Mouse (Mus musculus) stomach, postnatal 0 days (tissue): ENCODE measurements around the gene Tollip. TPM values are rescaled to one million over a fixed set of nuclear protein-coding genes. Genes with fewer than 3 reads are reported as not detected.

Experiments
- ATAC-seq: fragments of 200-750 bp; cut with Nextera tagmentation; 2 replicates; pipeline ENCODE4 v1.8.0; 2017; ENCODE audit not compliant: low FRiP score, low TSS enrichment
- DNase-seq: peaks from one replicate; pipeline ENCODE4 v3.0.0-alpha.2; 2016; ENCODE audit warnings: low spot score
- H3K27ac ChIP-seq: fragments of 300-500 bp; sonication (generic); replicated peaks from 2 replicates; pipeline ENCODE4 v1.5.1; 2014; ENCODE audit warnings: mild to moderate bottlenecking, control low read depth
- H3K27me3 ChIP-seq: fragments of 300-500 bp; sonication (generic); 2 replicates; pipeline ENCODE4 v1.6.1; 2014; ENCODE audit warnings: low read length; ENCODE audit not compliant: control insufficient read depth, insufficient read depth
- H3K36me3 ChIP-seq: fragments of 300-500 bp; sonication (generic); 2 replicates; pipeline ENCODE4 v1.6.1; 2014; ENCODE audit warnings: low read length, mixed read lengths; ENCODE audit not compliant: control insufficient read depth, insufficient read depth
- H3K4me1 ChIP-seq: fragments of 300-500 bp; sonication (generic); replicated peaks from 2 replicates; pipeline ENCODE4 v1.6.1; 2014; ENCODE audit warnings: antibody characterized with exemption; ENCODE audit not compliant: control insufficient read depth, insufficient read depth
- H3K4me2 ChIP-seq: fragments of 300-500 bp; sonication (generic); replicated peaks from 2 replicates; pipeline ENCODE4 v1.6.1; 2014; ENCODE audit warnings: low read depth, mild to moderate bottlenecking, control low read depth, moderate library complexity
- H3K4me3 ChIP-seq: fragments of 300-500 bp; sonication (generic); 2 replicates; pipeline ENCODE4 v1.5.1; 2014; ENCODE audit warnings: low read depth, low read length, control low read depth
- H3K9ac ChIP-seq: fragments of 300-500 bp; sonication (generic); 2 replicates; pipeline ENCODE4 v1.6.1; 2014; ENCODE audit warnings: mild to moderate bottlenecking, low read length, control low read depth, mixed read lengths
- H3K9me3 ChIP-seq: fragments of 300-500 bp; sonication (generic); 2 replicates; pipeline ENCODE4 v1.6.1; 2016; ENCODE audit warnings: low read length; ENCODE audit not compliant: control insufficient read depth
- CTCF ChIP-seq: IDR thresholded peaks from 2 replicates; pipeline ENCODE4 v1.5.1; 2016; ENCODE audit warnings: antibody characterized with exemption, low read depth, mild to moderate bottlenecking, moderate library complexity
- EP300 ChIP-seq: optimal IDR thresholded peaks from 2 replicates; pipeline ENCODE3; 2016; ENCODE audit warnings: antibody characterized with exemption
- WGBS: fragments of 180-500 bp; shearing (Covaris S2); extraction: QIAGEN DNeasy Blood & Tissue Kit; methylation state at CpG from one replicate; pipeline ENCODE4 v1.1.7; 2014; 5-methylcytosine and 5-hydroxymethylcytosine counted together
- polyA plus RNA-seq: library from polyadenylated mRNA; unstranded; fragments of >200 nt; fragmentation: Nextera tagmentation; extraction: Ambion mirVana; gene quantifications from 2 replicates; pipeline ENCODE4 v1.2.1, GENCODE M21; 2015

Tollip gene
- polyA plus RNA-seq, 1 experiment from 2014 or later: 33.4 TPM

DNA sequence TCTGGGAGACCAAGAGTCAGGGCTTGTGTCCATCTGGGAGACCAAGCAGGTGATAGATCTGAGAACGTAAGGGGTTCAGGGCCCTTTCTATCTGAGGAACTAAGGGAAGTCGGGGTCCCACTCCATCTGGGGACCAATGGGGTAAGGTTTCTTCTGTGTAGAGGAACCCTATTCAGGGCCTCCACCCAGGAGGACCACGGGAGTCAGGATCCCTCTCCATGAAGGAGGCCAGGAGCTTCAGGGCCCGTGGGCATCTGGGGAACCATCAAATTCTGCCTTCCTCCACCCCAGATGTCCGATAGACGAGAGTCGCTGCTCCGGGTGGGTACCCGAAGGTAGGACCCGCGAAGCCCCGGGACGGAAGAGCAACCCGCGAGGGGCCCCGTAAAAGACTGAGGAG, 16.5 kb downstream of the Tollip start:
- H3K4me1 ChIP-seq: peaks cover 14% of the 10 kb centered on the region
- 2% methylated on average over 14 of the region's 16 CpGs for WGBS
- peak overlapping the region; percentile 77 for H3K4me3 ChIP-seq
- peak overlapping the region; percentile 93 for H3K9ac ChIP-seq
- no peaks in the 10 kb centered on the region for H3K36me3 ChIP-seq
- H3K9me3 ChIP-seq: no peaks in the 10 kb centered on the region
- no peak for TF ChIP-seq EP300
- no peak for TF ChIP-seq CTCF
- peak overlapping the region; percentile 86 for H3K4me2 ChIP-seq
- ATAC-seq (peak; percentile 22), DNase-seq (peak; percentile 22)
- no peaks in the 10 kb centered on the region for H3K27me3 ChIP-seq
- H3K27ac ChIP-seq: peak overlapping the region; percentile 61; the same call in 1 of the 2 replicates

DNA sequence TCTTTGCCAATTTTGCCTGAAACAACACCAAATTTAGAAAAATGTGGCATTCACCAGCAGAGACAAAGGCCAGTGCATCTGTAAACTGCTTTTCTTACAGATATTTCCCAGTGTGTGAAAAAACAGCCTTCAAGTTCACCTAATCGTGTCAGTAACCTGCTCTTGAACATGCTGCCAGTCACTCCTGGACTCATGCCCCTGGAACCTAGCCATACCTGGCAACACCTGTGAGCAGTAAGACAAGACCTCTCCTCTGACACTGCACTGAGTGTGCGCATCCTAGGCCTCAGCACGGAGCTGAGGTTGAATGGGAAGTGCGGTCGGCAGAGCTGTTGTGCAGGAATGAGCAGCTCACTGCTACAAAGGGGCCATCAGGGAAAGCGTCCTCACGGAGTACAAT, 26.2 kb downstream of the Tollip start:
- H3K9ac ChIP-seq: no peak overlapping the region
- H3K4me2 ChIP-seq: no peak overlapping the region
- H3K27ac ChIP-seq: no peak overlapping the region
- ATAC-seq: no peak
- no peak overlapping the region for H3K4me3 ChIP-seq
- 96% methylated on average over 7 of the region's 7 CpGs for WGBS
- no peaks in the 10 kb centered on the region for H3K27me3 ChIP-seq
- peaks cover 30% of the 10 kb centered on the region for H3K36me3 ChIP-seq
- H3K9me3 ChIP-seq: no peaks in the 10 kb centered on the region
- TF ChIP-seq EP300 (no peak), CTCF (no peak)
- DNase-seq: no peak
- no peaks in the 10 kb centered on the region for H3K4me1 ChIP-seq

DNA sequence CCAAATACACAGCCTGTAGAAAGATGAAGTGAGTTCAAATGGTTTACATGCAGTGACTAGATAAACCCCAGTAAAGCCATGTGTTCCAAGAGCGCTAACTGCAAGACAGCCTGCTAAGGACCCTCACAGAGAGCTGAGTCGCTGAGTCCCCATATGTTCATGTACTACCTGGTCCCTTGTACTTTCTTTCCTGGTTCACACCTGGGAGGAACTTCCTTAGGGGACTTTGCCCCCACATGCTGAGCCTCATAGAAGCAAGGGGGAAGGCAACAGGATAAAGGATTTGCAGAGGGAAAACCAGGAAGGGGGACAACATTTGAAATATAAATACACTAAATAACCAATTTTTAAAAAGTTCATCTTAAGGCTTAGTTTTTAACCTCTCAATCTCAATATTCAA, 39.5 kb downstream of the Tollip start:
- Histone ChIP-seq H3K27ac (no peak overlapping the region), H3K4me1 (no peaks in the 10 kb centered on the region), H3K9me3 (no peaks in the 10 kb centered on the region), H3K36me3 (peaks cover 22% of the 10 kb centered on the region), H3K27me3 (no peaks in the 10 kb centered on the region), H3K9ac (no peak overlapping the region), H3K4me3 (no peak overlapping the region), H3K4me2 (no peak overlapping the region)
- ATAC-seq (peak; percentile 24; the same call in 1 of the 2 replicates), DNase-seq (no peak)
- 84% methylated on average over 2 of the region's 2 CpGs for WGBS
- no peak for TF ChIP-seq EP300
- no peak for TF ChIP-seq CTCF

DNA sequence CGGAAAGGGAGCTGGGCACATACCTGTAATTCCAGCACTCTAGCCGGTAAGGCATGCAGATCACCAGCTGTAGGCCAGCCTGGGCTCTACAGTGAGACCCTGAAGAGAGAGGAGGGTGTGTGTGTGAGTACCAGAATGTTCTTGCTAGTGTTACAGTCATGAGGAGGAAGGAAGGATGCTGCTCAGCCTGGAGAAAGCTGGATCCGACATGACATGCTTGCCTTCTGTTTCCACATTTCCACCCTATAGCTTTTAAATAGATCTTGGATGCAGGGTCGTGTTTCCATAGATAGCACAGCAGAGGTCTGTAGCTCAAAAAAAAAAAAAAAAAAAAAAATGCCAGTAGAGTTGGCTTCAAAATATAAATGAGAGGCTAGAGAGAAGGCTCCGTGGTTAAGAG, 43.4 kb downstream of the Tollip start:
- TF ChIP-seq CTCF: no peak
- TF ChIP-seq EP300: no peak
- peaks cover 6% of the 10 kb centered on the region; the same call in 1 of the 2 replicates for H3K36me3 ChIP-seq
- H3K9ac ChIP-seq: no peak overlapping the region
- no peak overlapping the region for H3K4me3 ChIP-seq
- no peak overlapping the region for H3K4me2 ChIP-seq
- no peak overlapping the region for H3K27ac ChIP-seq
- DNase-seq (no peak), ATAC-seq (0 out of 2 replicates have a peak, but pooled peaks have one; percentile 5)
- no peaks in the 10 kb centered on the region for H3K4me1 ChIP-seq
- no peaks in the 10 kb centered on the region for H3K27me3 ChIP-seq
- H3K9me3 ChIP-seq: no peaks in the 10 kb centered on the region
- 86% methylated on average over 5 of the region's 5 CpGs for WGBS

DNA sequence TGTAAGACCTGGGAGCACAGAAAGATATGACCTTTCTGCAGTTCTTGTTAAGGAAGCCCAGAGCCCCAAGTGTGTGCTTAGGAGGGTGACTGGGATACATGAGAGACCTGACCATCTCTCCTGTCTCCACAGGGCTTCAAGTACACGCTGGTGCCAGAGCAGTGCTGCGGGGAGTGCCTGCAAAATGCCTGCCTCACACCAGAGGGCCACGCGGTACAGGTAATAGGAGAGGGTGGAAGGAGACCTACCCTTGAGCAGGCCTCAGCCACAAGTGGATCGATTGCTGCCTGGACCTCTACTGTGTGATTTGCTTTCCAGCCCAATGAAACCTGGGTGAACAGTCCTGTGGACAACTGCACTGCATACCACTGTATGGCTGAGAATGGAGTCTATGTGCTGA, 47.8 kb downstream of the Tollip start:
- Histone ChIP-seq H3K4me1 (no peaks in the 10 kb centered on the region), H3K9me3 (no peaks in the 10 kb centered on the region), H3K9ac (no peak overlapping the region), H3K4me2 (no peak overlapping the region), H3K36me3 (peaks cover 5% of the 10 kb centered on the region; the same call in 1 of the 2 replicates), H3K27me3 (no peaks in the 10 kb centered on the region), H3K4me3 (no peak overlapping the region), H3K27ac (no peak overlapping the region)
- DNase-seq (no peak), ATAC-seq (no peak)
- WGBS: 73% methylated on average over 5 of the region's 5 CpGs
- TF ChIP-seq EP300 (no peak), CTCF (peak; percentile 42)

DNA sequence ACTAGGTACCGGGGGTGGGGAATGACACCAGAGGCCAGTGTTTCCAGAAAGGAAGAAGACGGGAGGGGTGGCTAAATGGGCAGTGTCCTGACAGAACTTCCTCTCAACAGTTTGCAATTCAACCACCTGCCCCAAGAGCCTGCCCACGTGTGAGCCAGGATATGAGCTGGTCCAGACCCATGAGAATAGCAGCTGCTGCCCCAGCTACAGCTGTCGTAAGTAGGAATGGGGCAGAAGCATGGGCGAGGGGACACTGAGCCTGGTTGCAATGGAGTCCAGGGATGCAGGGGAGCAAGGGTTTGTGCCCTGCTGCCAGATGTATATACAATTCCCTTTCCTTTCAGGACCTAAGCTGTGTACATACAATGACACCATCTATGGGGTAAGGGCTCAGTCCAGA, 48.7 kb downstream of the Tollip start:
- no peak overlapping the region for H3K9ac ChIP-seq
- no peaks in the 10 kb centered on the region for H3K4me1 ChIP-seq
- TF ChIP-seq CTCF (no peak), EP300 (no peak)
- H3K4me2 ChIP-seq: no peak overlapping the region
- H3K27me3 ChIP-seq: no peaks in the 10 kb centered on the region
- no peak overlapping the region for H3K4me3 ChIP-seq
- no peak overlapping the region for H3K27ac ChIP-seq
- ATAC-seq (no peak), DNase-seq (no peak)
- WGBS: 81% methylated on average over 5 of the region's 5 CpGs
- peaks cover 5% of the 10 kb centered on the region; the same call in 1 of the 2 replicates for H3K36me3 ChIP-seq
- no peaks in the 10 kb centered on the region for H3K9me3 ChIP-seq
